Mouse (Mus musculus) forebrain, embryonic 15.5 days (tissue): Measurements from ENCODE around the gene Bmp7. TPM values are rescaled to one million over a fixed set of nuclear protein-coding genes. Genes with fewer than 3 reads are reported as not detected.

Experiments used
- microRNA-seq: library from miRNA; unstranded; fragments of <30 nt; microRNA quantifications from one replicate; pipeline ENCODE4, GENCODE M21; 2016
- polyA plus RNA-seq: library from polyadenylated mRNA; unstranded; fragments of >200 nt; fragmentation: Nextera tagmentation; extraction: Ambion mirVana; gene quantifications from 2 replicates; pipeline ENCODE4 v1.2.1, GENCODE M21; 2015

Gene Bmp7
- polyA plus RNA-seq, 1 experiment from 2014 or later = 9.5 TPM

Small RNA genes lying within 50 kb of the gene (microRNA-seq; reads per million reads assigned to microRNA genes)
- not detected for gene Gm22773

Other genes with a start within 250 kb of the Bmp7 start
- gene Spo11, start 37.4 kb upstream of the Bmp7 start, polyA plus RNA-seq = 0.46 and 0.97 TPM in 2 replicates
- gene Rae1, start 59.8 kb upstream of the Bmp7 start, polyA plus RNA-seq = 162 and 163 TPM in 2 replicates
- gene Rbm38, start 80.2 kb upstream of the Bmp7 start, polyA plus RNA-seq = 24.0 and 27.4 TPM in 2 replicates
- gene Ctcfl, start 179.2 kb upstream of the Bmp7 start, polyA plus RNA-seq = 0.06 TPM in 1 of 2 replicates, not detected in the other
- not detected in 2 replicates for gene Pck1, start 212.7 kb upstream of the Bmp7 start, polyA plus RNA-seq